Mouse (Mus musculus) brown adipose tissue, adult 24 weeks (tissue): ENCODE measurements around the gene Lpp. TPM values are rescaled to one million over a fixed set of nuclear protein-coding genes. Genes with fewer than 3 reads are reported as not detected.

Experiments
- H3K27ac ChIP-seq: fragments of 200-500 bp; replicated peaks from 2 replicates; pipeline ENCODE4 v1.5.1; 2012; ENCODE audit warnings: low read depth, mild to moderate bottlenecking, low read length
- H3K4me1 ChIP-seq: fragments of 200-500 bp; 2 replicates; pipeline ENCODE4 v1.6.1; 2012; ENCODE audit warnings: low read length, mixed read lengths; ENCODE audit not compliant: control insufficient read depth, insufficient read depth, insufficient read length
- H3K4me3 ChIP-seq: fragments of 200-500 bp; 2 replicates; pipeline ENCODE4 v1.5.1; 2012; ENCODE audit warnings: low read depth, mild to moderate bottlenecking, low read length, moderate library complexity; ENCODE audit not compliant: insufficient read depth
- polyA plus RNA-seq: library from polyadenylated mRNA; stranded (reverse); fragments of >200 nt; gene quantifications from 2 replicates; pipeline ENCODE4 v1.2.4, GENCODE M21; 2012; ENCODE audit not compliant: missing spikeins, insufficient read depth, insufficient read length

Lpp gene
- polyA plus RNA-seq, 1 experiment: 6.7 TPM

DNA sequence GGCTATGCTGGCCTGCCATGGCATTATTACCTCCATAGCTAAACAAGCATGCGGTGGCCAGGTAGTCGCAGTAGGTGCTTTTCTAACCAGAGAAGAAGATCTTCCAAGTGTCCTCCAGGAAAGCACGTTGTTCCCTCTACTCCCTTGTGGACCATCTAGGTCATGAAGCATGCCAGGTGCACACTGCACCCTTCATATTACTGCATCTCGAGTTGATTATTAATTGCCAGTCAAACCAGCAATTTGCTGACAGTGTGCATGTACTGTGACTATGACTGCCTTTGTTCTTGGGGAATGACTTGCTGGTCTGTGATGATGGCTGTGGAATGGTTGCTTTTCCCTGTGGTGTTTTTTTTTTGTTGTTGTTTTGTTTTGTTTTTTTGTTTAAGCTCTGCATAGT is 45.1 kb downstream of the Lpp start:
- Histone ChIP-seq H3K4me1 (peaks cover 23% of the 10 kb centered on the region), H3K27ac (no peak overlapping the region), H3K4me3 (no peak overlapping the region)

DNA sequence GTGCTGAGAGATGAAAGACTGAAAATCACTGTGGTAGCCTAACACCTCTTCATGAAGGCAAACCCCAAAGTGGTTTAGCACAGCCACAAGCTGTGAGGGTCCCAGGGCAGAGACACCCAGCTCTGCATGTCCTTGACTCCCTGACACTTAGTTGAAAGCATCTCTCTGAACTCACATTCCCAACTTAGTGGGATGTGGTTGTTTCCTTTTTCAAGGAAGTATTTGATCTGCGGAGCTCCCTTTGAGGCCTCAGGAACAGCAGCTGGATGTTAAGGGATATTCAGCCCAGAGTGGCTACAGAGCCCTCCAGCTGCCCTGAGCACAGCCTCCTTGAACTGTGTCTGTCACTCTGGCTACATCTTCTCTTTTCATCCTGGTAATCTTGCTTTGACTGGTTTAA is 48.0 kb downstream of the Lpp start:
- H3K4me1 ChIP-seq: peaks cover 3% of the 10 kb centered on the region; the same call in 1 of the 2 replicates
- H3K4me3 ChIP-seq: no peak overlapping the region
- H3K27ac ChIP-seq: no peak overlapping the region

DNA sequence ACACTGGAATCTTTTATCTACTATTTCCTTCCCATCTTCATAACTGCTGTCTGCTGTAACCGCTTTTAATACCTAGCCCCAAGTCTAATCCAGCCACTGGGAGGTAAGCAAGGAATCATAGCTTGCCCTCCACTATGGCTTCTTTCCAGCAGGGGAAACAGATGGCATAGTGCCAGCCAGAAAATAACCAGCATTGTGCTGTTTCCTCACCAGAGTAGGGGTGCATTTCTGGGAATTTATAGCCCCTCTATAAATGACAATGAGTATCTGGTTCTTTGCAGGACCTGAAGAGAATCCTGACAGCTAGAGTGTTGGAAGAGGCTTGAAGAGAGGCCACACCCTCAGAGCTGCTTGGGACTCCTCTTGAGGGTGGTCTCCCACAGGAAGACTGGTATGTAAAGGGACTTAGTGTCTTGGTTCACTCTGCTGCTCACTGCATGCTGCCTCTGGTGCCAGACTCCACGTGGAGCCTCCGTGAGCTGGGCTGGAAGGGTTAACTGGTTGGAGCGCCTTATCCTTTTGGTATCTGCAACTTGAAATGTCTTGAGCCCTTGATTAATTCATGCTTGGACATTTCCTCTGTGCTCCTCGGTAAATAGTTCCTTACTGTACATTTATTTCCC is 49.3 kb downstream of the Lpp start:
- H3K4me1 ChIP-seq: peaks cover 4% of the 10 kb centered on the region; the same call in 1 of the 2 replicates
- no peak overlapping the region for H3K27ac ChIP-seq
- no peak overlapping the region for H3K4me3 ChIP-seq

DNA sequence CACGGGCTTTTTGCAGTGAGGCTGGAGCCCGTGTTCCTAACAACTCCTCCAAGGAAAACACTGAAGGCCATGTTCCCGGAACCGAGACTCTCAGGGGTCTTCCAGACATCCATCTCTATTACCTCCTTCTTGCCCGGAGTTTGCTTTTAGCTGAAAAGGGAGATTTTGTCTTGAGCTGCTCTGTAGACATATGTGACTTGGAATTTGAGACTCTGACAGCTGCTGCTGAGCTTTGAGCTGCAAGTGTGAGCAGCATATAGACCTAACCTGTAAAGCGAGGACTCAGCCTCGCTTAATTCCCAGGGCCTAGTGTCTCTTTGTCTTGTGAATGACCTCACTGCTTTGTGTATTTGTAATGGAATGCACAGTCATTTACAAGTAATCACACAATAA is 49.8 kb downstream of the Lpp start:
- Histone ChIP-seq H3K4me3 (no peak overlapping the region), H3K4me1 (peaks cover 8% of the 10 kb centered on the region; the same call in 1 of the 2 replicates), H3K27ac (no peak overlapping the region)

DNA sequence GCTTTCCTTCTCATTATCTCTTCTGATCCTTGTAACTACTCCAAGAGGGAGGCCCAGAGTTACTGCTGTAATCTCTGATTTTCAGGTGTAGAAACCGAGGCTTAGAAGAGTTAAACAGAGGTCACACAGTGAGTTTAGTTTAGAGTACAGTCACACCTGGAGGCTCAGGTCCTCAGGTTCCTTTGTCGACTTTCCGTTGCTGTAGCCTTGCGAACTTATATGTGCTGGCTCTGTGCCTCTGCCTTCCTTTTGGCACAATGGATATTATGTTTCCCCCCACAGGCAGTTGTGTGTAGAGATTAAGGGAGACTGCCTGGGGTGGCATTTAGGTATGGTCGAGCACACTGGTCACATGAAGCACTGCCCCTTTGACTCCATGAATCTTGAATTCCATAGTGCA is 50.2 kb downstream of the Lpp start:
- H3K27ac ChIP-seq: no peak overlapping the region
- H3K4me1 ChIP-seq: peaks cover 10% of the 10 kb centered on the region; the same call in 1 of the 2 replicates

DNA sequence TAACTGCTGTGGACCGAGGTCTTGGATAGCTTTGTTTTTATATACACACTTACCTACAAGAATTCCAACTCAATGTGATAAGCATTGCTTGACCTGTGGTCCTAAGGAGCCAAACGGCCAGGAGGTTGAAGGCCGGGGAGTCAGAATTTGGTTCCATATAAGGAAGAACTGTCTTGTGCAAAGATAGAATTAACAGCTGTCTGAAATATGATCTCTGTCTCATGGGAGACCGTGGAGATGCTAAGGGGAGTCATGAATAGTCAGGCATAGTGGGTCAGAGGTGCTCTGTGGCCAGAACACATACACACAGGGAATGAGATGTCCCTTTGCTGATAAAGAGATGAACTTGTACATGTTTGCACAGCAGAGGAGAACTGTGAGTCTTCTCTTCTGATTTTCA is 51.5 kb downstream of the Lpp start:
- no peak overlapping the region for H3K4me3 ChIP-seq
- H3K27ac ChIP-seq: peak overlapping the region; percentile 58
- peaks cover 10% of the 10 kb centered on the region; the same call in 1 of the 2 replicates for H3K4me1 ChIP-seq

More for the DNA sequence above, 50.2 kb downstream of the Lpp start:
- no peak overlapping the region for H3K4me3 ChIP-seq

DNA sequence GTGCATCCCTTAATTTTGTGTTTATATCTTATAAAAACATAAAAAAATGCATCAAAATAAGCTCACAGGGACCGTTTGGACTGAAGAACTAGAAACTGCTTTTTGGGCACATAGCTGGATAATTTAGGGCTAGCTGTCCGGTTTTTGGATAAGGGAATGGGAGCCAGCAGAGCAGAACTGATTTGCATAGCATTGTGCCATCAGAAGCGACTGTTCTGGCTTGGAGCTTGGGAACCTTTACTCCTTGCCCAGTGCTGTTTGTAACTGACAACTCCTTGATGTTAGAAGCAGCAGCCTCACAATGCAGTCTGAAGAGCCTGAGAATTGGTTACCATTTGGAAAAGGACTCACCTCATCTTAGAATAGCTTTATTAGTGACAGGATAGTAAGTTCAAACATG is 52.2 kb downstream of the Lpp start:
- Histone ChIP-seq H3K27ac (no peak overlapping the region), H3K4me3 (no peak overlapping the region), H3K4me1 (peaks cover 10% of the 10 kb centered on the region; the same call in 1 of the 2 replicates)

DNA sequence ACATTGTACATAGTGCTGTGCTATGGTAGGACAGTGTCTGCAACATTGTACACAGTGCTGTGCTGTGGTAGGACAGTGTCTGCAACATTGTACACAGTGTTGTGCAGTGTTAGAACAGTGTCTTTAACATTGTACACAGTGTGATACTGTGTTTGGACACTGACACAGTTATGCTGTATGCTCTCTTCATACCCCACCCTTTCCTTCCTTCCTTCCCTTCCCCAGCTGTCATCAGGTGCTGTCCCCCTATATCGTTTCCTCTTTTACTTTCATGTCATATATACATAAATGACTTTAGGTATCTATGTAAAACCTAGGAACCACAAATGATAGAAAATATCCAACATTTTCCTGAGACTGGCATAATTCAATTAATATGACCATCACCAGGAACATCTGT is 53.1 kb downstream of the Lpp start:
- no peak overlapping the region for H3K27ac ChIP-seq
- H3K4me1 ChIP-seq: peaks cover 10% of the 10 kb centered on the region; the same call in 1 of the 2 replicates
- H3K4me3 ChIP-seq: no peak overlapping the region

DNA sequence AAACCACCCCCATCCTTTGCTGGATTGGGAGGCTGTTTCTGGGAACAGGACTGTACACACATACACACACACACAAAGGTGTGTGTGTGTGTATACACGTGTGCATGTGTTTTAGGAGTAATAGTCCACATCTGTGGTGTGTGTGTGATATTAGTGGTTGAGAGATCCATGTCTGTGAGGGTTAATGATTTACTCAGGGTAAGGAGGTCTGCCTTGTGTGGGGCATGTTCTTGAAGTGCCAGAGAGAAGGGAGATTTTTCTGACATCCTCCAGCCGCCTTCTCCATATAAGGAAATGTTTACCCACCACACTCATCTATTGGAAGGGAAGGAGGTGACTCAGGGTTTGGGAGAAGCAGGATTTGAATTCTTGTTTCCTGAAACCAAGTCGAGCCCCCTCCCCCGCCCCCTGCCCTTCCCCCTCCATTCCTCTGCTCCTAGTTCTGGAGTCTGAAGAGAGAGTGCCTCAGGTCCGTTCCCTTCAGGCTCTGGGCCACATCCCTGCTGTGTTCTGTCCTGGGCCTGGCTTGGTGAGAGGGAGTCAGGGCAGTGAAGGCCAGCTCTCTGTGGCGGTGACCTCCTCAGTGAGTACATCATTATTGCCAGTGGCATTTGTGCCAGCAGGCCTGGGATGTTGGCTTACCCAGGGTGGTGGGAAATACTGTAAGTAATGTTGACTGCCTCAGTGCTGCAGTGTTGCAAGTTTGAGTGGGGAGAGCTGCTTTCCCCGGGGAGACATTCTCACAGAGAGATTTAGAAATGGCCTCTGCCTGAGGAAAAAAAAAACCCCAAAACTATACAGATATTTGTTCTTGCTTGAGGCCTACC is 54.6 kb downstream of the Lpp start:
- Histone ChIP-seq H3K4me3 (no peak overlapping the region), H3K27ac (peak overlapping the region; percentile 29; the same call in 1 of the 2 replicates), H3K4me1 (peaks cover 10% of the 10 kb centered on the region; the same call in 1 of the 2 replicates)

DNA sequence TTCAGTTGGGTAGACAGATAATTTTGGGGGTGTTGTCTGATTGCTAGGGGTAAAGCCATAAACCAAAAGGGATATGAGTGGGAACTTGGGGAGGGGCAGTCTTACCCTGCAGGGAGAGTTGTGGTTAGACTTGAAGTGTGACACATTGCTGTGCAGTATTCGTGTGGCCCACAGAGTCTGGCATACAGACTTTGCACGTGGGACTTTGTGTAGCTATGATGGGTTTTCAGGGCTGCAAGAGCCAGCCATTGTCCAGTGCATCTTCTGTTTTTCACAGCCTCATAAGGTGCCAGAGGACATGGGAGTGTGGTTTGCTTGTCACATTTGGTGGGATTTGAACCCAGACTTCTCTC is 55.2 kb downstream of the Lpp start:
- Histone ChIP-seq H3K4me1 (peaks cover 10% of the 10 kb centered on the region; the same call in 1 of the 2 replicates), H3K4me3 (no peak overlapping the region), H3K27ac (no peak overlapping the region)

DNA sequence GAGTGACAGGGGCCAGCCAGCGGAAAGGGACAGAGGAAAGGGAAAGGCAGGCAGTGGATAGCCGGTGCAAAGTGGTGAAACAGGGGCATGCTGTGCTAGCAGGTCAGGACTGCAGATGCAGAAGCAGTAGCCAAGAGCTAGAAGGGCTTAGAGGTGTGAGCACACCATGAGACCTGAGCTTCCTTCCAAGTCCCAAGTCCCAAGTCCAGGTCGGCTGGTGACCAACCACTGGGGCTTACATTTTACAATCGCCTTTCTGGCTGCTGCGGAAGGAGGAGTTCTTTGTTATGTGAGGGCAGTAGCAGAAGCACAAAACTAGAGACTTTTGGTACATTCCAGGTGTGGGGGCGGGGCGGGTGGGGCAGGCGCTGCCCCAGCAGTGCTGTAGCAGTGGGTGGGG is 56.5 kb downstream of the Lpp start:
- H3K4me1 ChIP-seq: peaks cover 8% of the 10 kb centered on the region; the same call in 1 of the 2 replicates
- H3K4me3 ChIP-seq: no peak overlapping the region
- H3K27ac ChIP-seq: no peak overlapping the region

DNA sequence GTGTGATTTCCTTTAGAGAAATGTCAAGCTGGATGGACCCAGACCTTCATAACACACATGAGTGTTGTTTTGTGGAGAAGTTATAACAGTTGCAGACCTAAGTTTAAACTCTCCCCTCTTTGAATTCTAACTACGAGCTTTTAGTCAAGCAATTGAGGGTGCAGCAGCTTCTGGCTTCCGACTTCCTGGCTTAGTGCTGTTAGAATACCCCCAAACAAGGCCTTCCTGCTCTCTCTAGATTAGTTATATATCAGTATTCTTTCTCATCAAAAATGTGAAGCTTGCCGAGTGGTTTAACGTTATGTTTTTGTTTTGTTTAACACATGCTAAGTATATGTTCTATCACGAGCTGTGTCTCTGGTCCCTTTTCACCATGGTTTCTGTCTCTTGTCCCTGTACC is 56.9 kb downstream of the Lpp start:
- H3K4me1 ChIP-seq: peaks cover 8% of the 10 kb centered on the region; the same call in 1 of the 2 replicates
- H3K4me3 ChIP-seq: no peak overlapping the region
- H3K27ac ChIP-seq: no peak overlapping the region

DNA sequence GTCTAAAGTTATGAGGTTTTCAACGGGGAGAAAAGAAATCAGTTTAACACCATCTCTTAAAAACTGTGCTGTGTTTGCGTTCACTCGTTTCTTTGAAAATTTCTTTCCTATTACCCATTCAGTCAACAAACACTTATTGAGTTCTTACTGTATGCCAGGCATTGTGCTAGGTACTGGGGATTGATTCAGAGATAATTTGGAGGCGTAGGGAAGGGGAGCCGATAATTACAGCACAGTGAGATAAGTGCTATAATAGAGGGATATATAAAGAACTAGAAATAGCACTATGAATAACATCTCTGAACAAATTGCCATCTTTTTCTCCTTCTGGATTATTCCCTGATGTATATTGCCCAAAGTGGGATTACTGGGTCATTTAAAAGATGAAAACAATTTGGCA is 57.8 kb downstream of the Lpp start:
- Histone ChIP-seq H3K27ac (no peak overlapping the region), H3K4me1 (peaks cover 8% of the 10 kb centered on the region; the same call in 1 of the 2 replicates), H3K4me3 (no peak overlapping the region)

DNA sequence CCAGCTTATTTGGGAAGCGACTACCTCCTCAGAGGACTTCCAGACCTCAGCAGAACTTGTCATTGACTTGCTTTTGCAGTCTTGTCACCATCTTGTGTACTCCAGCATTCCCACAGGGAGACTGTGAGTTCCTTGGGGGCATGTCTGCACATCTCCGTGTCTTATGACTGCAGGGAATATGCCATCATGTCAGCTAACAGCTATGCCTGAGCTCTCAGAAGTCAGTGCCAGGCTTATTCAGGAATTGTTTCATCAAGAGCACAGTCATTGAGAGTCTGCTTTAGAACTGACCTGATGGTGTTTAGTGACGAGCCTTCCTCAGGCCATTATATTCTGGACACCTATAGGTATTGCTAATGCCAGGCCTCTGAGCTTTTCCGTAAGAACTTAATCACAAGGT is 60.2 kb downstream of the Lpp start:
- no peak overlapping the region for H3K4me3 ChIP-seq
- H3K4me1 ChIP-seq: no peaks in the 10 kb centered on the region
- no peak overlapping the region for H3K27ac ChIP-seq

DNA sequence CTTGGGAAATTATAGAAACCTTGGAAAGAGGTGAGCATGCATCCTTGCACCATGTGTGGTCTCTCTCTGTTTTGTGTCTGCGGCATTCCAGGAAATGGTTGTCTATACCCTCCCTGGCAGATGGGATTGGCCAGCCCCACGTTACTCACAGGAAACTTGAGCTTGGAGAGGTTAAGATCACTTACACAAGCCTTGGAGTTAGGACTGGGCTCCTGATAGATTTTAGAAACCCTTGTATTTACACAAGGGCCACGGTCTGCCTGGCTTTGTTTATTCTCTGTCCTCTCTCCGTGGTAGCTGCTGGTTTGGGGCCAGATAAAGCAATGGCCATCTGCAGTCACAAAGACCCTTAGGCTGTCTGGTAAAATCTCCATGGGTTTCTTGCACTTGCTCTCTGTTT is 61.2 kb downstream of the Lpp start:
- H3K4me3 ChIP-seq: no peak overlapping the region
- H3K4me1 ChIP-seq: no peaks in the 10 kb centered on the region
- no peak overlapping the region for H3K27ac ChIP-seq
